Mouse (Mus musculus) G1E (cell line): ENCODE results near the gene Slc9a3r1. TPM values are rescaled to one million over a fixed set of nuclear protein-coding genes. Genes with fewer than 3 reads are reported as not detected.

Experiments
- ATAC-seq: 2 replicates; pipeline ENCODE4 v1.8.0; 2016; ENCODE audit warnings: mild to moderate bottlenecking; ENCODE audit not compliant: insufficient number of reproducible peaks, poor library complexity, low FRiP score, severe bottlenecking; ENCODE audit errors: extremely low read depth
- DNase-seq: peaks from one replicate; pipeline ENCODE4 v3.0.0; 2012; ENCODE audit warnings: low spot score
- H3K27me3 ChIP-seq: 2 replicates; pipeline ENCODE4 v1.6.1; 2012; ENCODE audit warnings: mild to moderate bottlenecking, low read length, inconsistent platforms; ENCODE audit not compliant: insufficient read depth
- H3K36me3 ChIP-seq: replicated peaks from 2 replicates; pipeline ENCODE3; 2012; ENCODE audit warnings: mild to moderate bottlenecking, inconsistent platforms
- H3K4me1 ChIP-seq: 2 replicates; pipeline ENCODE4 v1.6.1; 2012; ENCODE audit warnings: low read depth, low read length, inconsistent platforms, mixed read lengths; ENCODE audit not compliant: insufficient read depth
- H3K4me3 ChIP-seq: 2 replicates; pipeline ENCODE4 v1.5.1; 2012; ENCODE audit warnings: low read depth, mild to moderate bottlenecking, inconsistent platforms, low read length, moderate library complexity, mixed read lengths
- H3K9me3 ChIP-seq: replicated peaks from 2 replicates; pipeline ENCODE4 v1.6.1; 2012; ENCODE audit warnings: inconsistent platforms
- CTCF ChIP-seq: IDR thresholded peaks from 2 replicates; pipeline ENCODE4 v1.5.1; 2012; ENCODE audit warnings: low read depth, low read length, inconsistent platforms, mixed read lengths
- GATA1 ChIP-seq: IDR thresholded peaks from 2 replicates; pipeline ENCODE4 v1.6.1; 2012; ENCODE audit warnings: borderline replicate concordance, low read length, inconsistent platforms, mixed read lengths
- GATA2 ChIP-seq: IDR thresholded peaks from 2 replicates; pipeline ENCODE4 v1.6.1; 2012; ENCODE audit warnings: low read depth, low read length, inconsistent platforms, borderline replicate concordance
- POLR2AphosphoS5 ChIP-seq: IDR thresholded peaks from 2 replicates; pipeline ENCODE4 v1.6.1; 2012; ENCODE audit warnings: low read depth, low read length, inconsistent platforms; ENCODE audit not compliant: insufficient replicate concordance
- TAL1 ChIP-seq: conservative IDR thresholded peaks from 2 replicates; pipeline ENCODE4 v1.6.1; 2012; ENCODE audit warnings: low read depth, low read length, inconsistent platforms, mixed read lengths
- polyA plus RNA-seq: library from polyadenylated mRNA; stranded (reverse); fragments of >175 nt; gene quantifications from 2 replicates; pipeline ENCODE4 v1.2.3, GENCODE M21; 2012
- total RNA-seq, 2 experiments: library from RNA; stranded (forward) in 1 of 2; stranded (reverse) in 1 of 2; fragments of 200-1000 nt in 1 of 2; fragments of >200 nt in 1 of 2; fragmentation: Nextera tagmentation in 1 of 2; gene quantifications; 2 replicates each; pipeline ENCODE4 v1.2.3; 2014 to 2017

Gene Slc9a3r1
- total and polyA plus RNA-seq, 3 experiments, result 57.3 to 357 (median 94.5) TPM

GRCm38 (mm10) chr11:115222077-115222476, 58.9 kb downstream of the Slc9a3r1 start:
- ATAC-seq (no peak), DNase-seq (no peak)
- Histone ChIP-seq H3K4me1 (peaks cover 30% of the 10 kb centered on the region), H3K27me3 (no peaks in the 10 kb centered on the region), H3K36me3 (peaks cover 93% of the 10 kb centered on the region), H3K9me3 (no peaks in the 10 kb centered on the region), H3K4me3 (no peak overlapping the region)
- TF ChIP-seq POLR2AphosphoS5 (no peak), CTCF (no peak)

- no peak overlapping the region for H3K4me3 ChIP-seq
- DNase-seq (no peak), ATAC-seq (no peak)
- no peaks in the 10 kb centered on the region for H3K27me3 ChIP-seq
- H3K9me3 ChIP-seq, result no peaks in the 10 kb centered on the region
- TF ChIP-seq GATA2 (no peak), POLR2AphosphoS5 (no peak), TAL1 (no peak), GATA1 (no peak), CTCF (no peak)
- peaks cover 92% of the 10 kb centered on the region for H3K36me3 ChIP-seq
- peaks cover 27% of the 10 kb centered on the region for H3K4me1 ChIP-seq
Measured at GRCm38 (mm10) chr11:115222570-115222969, 59.4 kb downstream of the Slc9a3r1 start.

- no peak overlapping the region for H3K4me3 ChIP-seq
- TF ChIP-seq CTCF, result no peak
- TF ChIP-seq TAL1, result no peak
- no peak for TF ChIP-seq POLR2AphosphoS5
- TF ChIP-seq GATA1, result no peak
- no peak for TF ChIP-seq GATA2
- no peaks in the 10 kb centered on the region for H3K27me3 ChIP-seq
- peaks cover 18% of the 10 kb centered on the region for H3K4me1 ChIP-seq
- ATAC-seq, result no peak
- no peaks in the 10 kb centered on the region for H3K9me3 ChIP-seq
- H3K36me3 ChIP-seq, result peaks cover 93% of the 10 kb centered on the region
- no peak for DNase-seq
Measured at GRCm38 (mm10) chr11:115223451-115223850, 60.3 kb downstream of the Slc9a3r1 start.

- H3K36me3 ChIP-seq, result peaks cover 93% of the 10 kb centered on the region
- no peak for DNase-seq
- H3K27me3 ChIP-seq, result no peaks in the 10 kb centered on the region
- H3K4me3 ChIP-seq, result no peak overlapping the region
- TF ChIP-seq GATA1 (no peak), POLR2AphosphoS5 (no peak), TAL1 (no peak), CTCF (no peak), GATA2 (no peak)
- H3K9me3 ChIP-seq, result no peaks in the 10 kb centered on the region
- ATAC-seq, result no peak
- H3K4me1 ChIP-seq, result peaks cover 16% of the 10 kb centered on the region
Measured at GRCm38 (mm10) chr11:115223877-115224276, 60.7 kb downstream of the Slc9a3r1 start.

GRCm38 (mm10) chr11:115224889-115225288, 61.7 kb downstream of the Slc9a3r1 start:
- TF ChIP-seq CTCF, result 0 out of 2 replicates have a peak, but pooled peaks have one; percentile 23
- TF ChIP-seq POLR2AphosphoS5, result no peak
- Histone ChIP-seq H3K4me3 (no peak overlapping the region), H3K9me3 (no peaks in the 10 kb centered on the region), H3K36me3 (peaks cover 93% of the 10 kb centered on the region), H3K27me3 (no peaks in the 10 kb centered on the region), H3K4me1 (peaks cover 7% of the 10 kb centered on the region)
- DNase-seq, result no peak
- no peak for ATAC-seq

- H3K36me3 ChIP-seq, result peaks cover 93% of the 10 kb centered on the region
- DNase-seq (no peak), ATAC-seq (no peak)
- H3K4me3 ChIP-seq, result no peak overlapping the region
- no peak for TF ChIP-seq TAL1
- TF ChIP-seq POLR2AphosphoS5, result no peak
- no peak for TF ChIP-seq GATA2
- no peak for TF ChIP-seq CTCF
- TF ChIP-seq GATA1, result no peak
- peaks cover 7% of the 10 kb centered on the region for H3K4me1 ChIP-seq
- no peaks in the 10 kb centered on the region for H3K27me3 ChIP-seq
- H3K9me3 ChIP-seq, result no peaks in the 10 kb centered on the region
Measured at GRCm38 (mm10) chr11:115225301-115225700, 62.2 kb downstream of the Slc9a3r1 start.

- TF ChIP-seq CTCF (no peak), GATA2 (no peak), GATA1 (no peak), POLR2AphosphoS5 (no peak), TAL1 (no peak)
- Histone ChIP-seq H3K27me3 (no peaks in the 10 kb centered on the region), H3K36me3 (peaks cover 97% of the 10 kb centered on the region), H3K4me1 (peaks cover 7% of the 10 kb centered on the region), H3K4me3 (no peak overlapping the region), H3K9me3 (no peaks in the 10 kb centered on the region)
- DNase-seq (no peak), ATAC-seq (0 out of 2 replicates have a peak, but pooled peaks have one; percentile 12)
Measured at GRCm38 (mm10) chr11:115226811-115227491, 63.8 kb downstream of the Slc9a3r1 start.
